Mouse (Mus musculus): ENCODE measurements around the gene Creb5.

DNA sequence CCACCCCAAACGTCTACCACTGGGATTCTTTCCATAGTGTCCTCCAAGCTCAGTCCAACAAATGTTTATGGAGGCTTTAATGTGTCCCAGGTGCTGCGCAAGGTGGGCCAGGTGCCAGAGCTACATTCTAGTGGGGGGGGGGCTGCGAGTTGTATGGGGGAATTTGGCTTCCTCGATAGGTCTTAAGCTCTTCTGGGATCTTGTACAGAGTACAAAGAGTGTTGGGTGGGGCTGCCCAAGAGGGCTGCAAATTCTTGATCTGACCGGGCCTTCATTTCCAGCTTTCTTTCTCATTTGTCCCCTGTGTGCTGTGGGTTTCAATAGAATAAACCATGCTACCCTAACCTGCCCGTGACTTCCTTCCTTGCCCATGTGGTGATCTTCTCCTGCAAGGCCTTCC, 114.3 kb downstream of the Creb5 start:
- no peak for TF ChIP-seq CTCF (IDR thresholded peaks at IDR 0.05)
- TF ChIP-seq EP300 (IDR thresholded peaks at IDR 0.05) = no peak

All from lung, postnatal 0 days (tissue).